Mouse (Mus musculus) midbrain, embryonic 16.5 days (tissue): ENCODE measurements around the gene Adgrl2. TPM values are rescaled to one million over a fixed set of nuclear protein-coding genes. Genes with fewer than 3 reads are reported as not detected.
A peak's percentile ranks its signal among the peaks of the same experiment; 100 is the strongest.

Experiments
- ATAC-seq: fragments of 200-750 bp; cut with Nextera tagmentation; 2 replicates; pipeline ENCODE4 v1.8.0; 2017; ENCODE audit warnings: moderate TSS enrichment
- H3K27ac ChIP-seq: fragments of 300-500 bp; sonication (generic); 2 replicates; pipeline ENCODE4 v1.5.1; 2014; ENCODE audit warnings: mild to moderate bottlenecking, low read length, mixed read lengths
- H3K27me3 ChIP-seq: fragments of 300-500 bp; sonication (generic); 2 replicates; pipeline ENCODE4 v1.6.1; 2014; ENCODE audit warnings: low read depth, low read length, mixed read lengths; ENCODE audit not compliant: control insufficient read depth, insufficient read depth
- H3K36me3 ChIP-seq: fragments of 300-500 bp; sonication (generic); 2 replicates; pipeline ENCODE4 v1.6.1; 2014; ENCODE audit warnings: mild to moderate bottlenecking, low read length, moderate library complexity, mixed read lengths; ENCODE audit not compliant: control insufficient read depth, insufficient read depth
- H3K4me1 ChIP-seq: fragments of 300-500 bp; sonication (generic); 2 replicates; pipeline ENCODE4 v1.6.1; 2014; ENCODE audit warnings: mild to moderate bottlenecking, low read length, mixed read lengths; ENCODE audit not compliant: control insufficient read depth, insufficient read depth
- H3K4me2 ChIP-seq: fragments of 300-500 bp; sonication (generic); 2 replicates; pipeline ENCODE4 v1.6.1; 2014; ENCODE audit warnings: mild to moderate bottlenecking, low read length, mixed read lengths
- H3K4me3 ChIP-seq: fragments of 300-500 bp; sonication (generic); 2 replicates; pipeline ENCODE4 v1.5.1; 2014; ENCODE audit warnings: low read depth, mild to moderate bottlenecking, low read length, moderate library complexity, mixed read lengths
- H3K9ac ChIP-seq: fragments of 300-500 bp; sonication (generic); 2 replicates; pipeline ENCODE4 v1.6.1; 2014; ENCODE audit warnings: low read depth, low read length, mixed read lengths
- H3K9me3 ChIP-seq: fragments of 300-500 bp; sonication (generic); replicated peaks from 2 replicates; pipeline ENCODE4 v1.6.1; 2014; ENCODE audit warnings: mild to moderate bottlenecking, low read length, mixed read lengths; ENCODE audit not compliant: control insufficient read depth, poor library complexity, severe bottlenecking
- WGBS: fragments of 180-500 bp; shearing (Covaris S2); extraction: QIAGEN DNeasy Blood & Tissue Kit; methylation state at CpG from one replicate; pipeline ENCODE4 v1.1.7; 2014; 5-methylcytosine and 5-hydroxymethylcytosine counted together
- polyA plus RNA-seq: library from polyadenylated mRNA; unstranded; fragments of >200 nt; fragmentation: Nextera tagmentation; extraction: Ambion mirVana; gene quantifications from 2 replicates; pipeline ENCODE4 v1.2.1, GENCODE M21; 2015

Adgrl2 gene
- polyA plus RNA-seq, 1 experiment from 2014 or later, result 119 TPM

- H3K4me2 ChIP-seq, result peak overlapping the region; percentile 31
- no peaks in the 10 kb centered on the region for H3K27me3 ChIP-seq
- no peak overlapping the region for H3K9ac ChIP-seq
- H3K4me1 ChIP-seq, result peaks cover 40% of the 10 kb centered on the region
- H3K9me3 ChIP-seq, result no peaks in the 10 kb centered on the region
- no peak overlapping the region for H3K4me3 ChIP-seq
- H3K36me3 ChIP-seq, result no peaks in the 10 kb centered on the region
- H3K27ac ChIP-seq, result peak overlapping the region; percentile 10
- ATAC-seq, result no peak
- WGBS, result 8% methylated on average over 8 of the region's 8 CpGs
Observed at GRCm38 (mm10) chr3:148945534-148945933, 44.8 kb downstream of the Adgrl2 start.

GRCm38 (mm10) chr3:148939457-148939856, 50.9 kb downstream of the Adgrl2 start:
- 24% methylated on average over 7 of the region's 7 CpGs for WGBS
- peak overlapping the region; percentile 61; the same call in 1 of the 2 replicates for H3K27ac ChIP-seq
- H3K4me1 ChIP-seq, result peaks cover 16% of the 10 kb centered on the region
- no peaks in the 10 kb centered on the region for H3K9me3 ChIP-seq
- no peaks in the 10 kb centered on the region for H3K36me3 ChIP-seq
- peak; percentile 22; the same call in 1 of the 2 replicates for ATAC-seq
- H3K4me2 ChIP-seq, result peak overlapping the region; percentile 6; the same call in 1 of the 2 replicates
- no peaks in the 10 kb centered on the region for H3K27me3 ChIP-seq
- H3K4me3 ChIP-seq, result no peak overlapping the region
- no peak overlapping the region for H3K9ac ChIP-seq

- whole genome bisulfite sequencing, result 81% methylated on average over 9 of the region's 9 CpGs
- no peak overlapping the region for H3K4me2 ChIP-seq
- no peaks in the 10 kb centered on the region for H3K36me3 ChIP-seq
- H3K4me1 ChIP-seq, result peaks cover 12% of the 10 kb centered on the region
- no peak overlapping the region for H3K4me3 ChIP-seq
- ATAC-seq, result no peak
- H3K27me3 ChIP-seq, result no peaks in the 10 kb centered on the region
- no peaks in the 10 kb centered on the region for H3K9me3 ChIP-seq
- no peak overlapping the region for H3K27ac ChIP-seq
- no peak overlapping the region for H3K9ac ChIP-seq
Observed at GRCm38 (mm10) chr3:148935056-148935455, 55.3 kb downstream of the Adgrl2 start.

GRCm38 (mm10) chr3:148934279-148934678, 56.1 kb downstream of the Adgrl2 start:
- no peak overlapping the region for H3K27ac ChIP-seq
- 95% methylated on average over 5 of the region's 5 CpGs for WGBS

GRCm38 (mm10) chr3:148933160-148933559, 57.2 kb downstream of the Adgrl2 start:
- no peak overlapping the region for H3K4me2 ChIP-seq
- peaks cover 5% of the 10 kb centered on the region for H3K4me1 ChIP-seq
- H3K27ac ChIP-seq, result no peak overlapping the region
- H3K36me3 ChIP-seq, result no peaks in the 10 kb centered on the region
- H3K27me3 ChIP-seq, result no peaks in the 10 kb centered on the region
- no peak overlapping the region for H3K9ac ChIP-seq
- 75% methylated on average over 6 of the region's 6 CpGs for WGBS
- no peaks in the 10 kb centered on the region for H3K9me3 ChIP-seq
- no peak for ATAC-seq
- H3K4me3 ChIP-seq, result no peak overlapping the region

More at GRCm38 (mm10) chr3:148934279-148934678, 56.1 kb downstream of the Adgrl2 start:
- Histone ChIP-seq H3K4me3 (no peak overlapping the region), H3K4me1 (peaks cover 7% of the 10 kb centered on the region), H3K9me3 (no peaks in the 10 kb centered on the region), H3K36me3 (no peaks in the 10 kb centered on the region), H3K9ac (no peak overlapping the region), H3K27me3 (no peaks in the 10 kb centered on the region), H3K4me2 (no peak overlapping the region)
- no peak for ATAC-seq

GRCm38 (mm10) chr3:148930913-148931312, 59.4 kb downstream of the Adgrl2 start:
- Histone ChIP-seq H3K9me3 (no peaks in the 10 kb centered on the region), H3K9ac (no peak overlapping the region), H3K4me1 (peaks cover 5% of the 10 kb centered on the region), H3K4me2 (no peak overlapping the region), H3K27ac (no peak overlapping the region), H3K4me3 (no peak overlapping the region), H3K27me3 (no peaks in the 10 kb centered on the region), H3K36me3 (no peaks in the 10 kb centered on the region)
- WGBS, result 79% methylated on average over 6 of the region's 6 CpGs
- ATAC-seq, result no peak

- 72% methylated on average over 3 of the region's 3 CpGs for WGBS
- no peak overlapping the region for H3K27ac ChIP-seq
- no peak overlapping the region for H3K4me2 ChIP-seq
- no peaks in the 10 kb centered on the region for H3K27me3 ChIP-seq
- H3K9ac ChIP-seq, result no peak overlapping the region
- H3K36me3 ChIP-seq, result no peaks in the 10 kb centered on the region
- H3K9me3 ChIP-seq, result no peaks in the 10 kb centered on the region
- peaks cover 17% of the 10 kb centered on the region for H3K4me1 ChIP-seq
- no peak for ATAC-seq
- no peak overlapping the region for H3K4me3 ChIP-seq
Observed at GRCm38 (mm10) chr3:148926330-148926729, 64.0 kb downstream of the Adgrl2 start.

GRCm38 (mm10) chr3:148922618-148923095, 67.7 kb downstream of the Adgrl2 start:
- Histone ChIP-seq H3K27ac (0 out of 2 replicates have a peak overlapping the region, but pooled peaks have one; percentile 7), H3K4me2 (peak overlapping the region; percentile 52), H3K36me3 (no peaks in the 10 kb centered on the region), H3K27me3 (no peaks in the 10 kb centered on the region), H3K9ac (peak overlapping the region; percentile 47; the same call in 1 of the 2 replicates), H3K9me3 (no peaks in the 10 kb centered on the region), H3K4me1 (peaks cover 17% of the 10 kb centered on the region), H3K4me3 (peak overlapping the region; percentile 31)
- ATAC-seq, result peak; percentile 57; the same call in 1 of the 2 replicates
- WGBS, result 25% methylated on average over 14 of the region's 14 CpGs

- Histone ChIP-seq H3K4me1 (peaks cover 17% of the 10 kb centered on the region), H3K9me3 (no peaks in the 10 kb centered on the region), H3K27me3 (no peaks in the 10 kb centered on the region), H3K9ac (no peak overlapping the region; the same call in 1 of the 2 replicates), H3K27ac (0 out of 2 replicates have a peak overlapping the region, but pooled peaks have one; percentile 7), H3K36me3 (no peaks in the 10 kb centered on the region), H3K4me2 (peak overlapping the region; percentile 52), H3K4me3 (peak overlapping the region; percentile 31)
- 54% methylated on average over 13 of the region's 13 CpGs for WGBS
- no peak for ATAC-seq
Observed at GRCm38 (mm10) chr3:148921966-148922587, 68.3 kb downstream of the Adgrl2 start.
